Mouse (Mus musculus) neural tube, embryonic 11.5 days (tissue): ENCODE results near the gene Luzp1. TPM values are rescaled to one million over a fixed set of nuclear protein-coding genes. Genes with fewer than 3 reads are reported as not detected.

ENCODE experiments used
- ATAC-seq: fragments of 200-750 bp; cut with Nextera tagmentation; 2 replicates; pipeline ENCODE4 v1.8.0; 2017; ENCODE audit warnings: moderate number of reproducible peaks, mild to moderate bottlenecking, moderate TSS enrichment, moderate library complexity; ENCODE audit not compliant: insufficient read depth, low FRiP score, low TSS enrichment
- DNase-seq: peaks from one replicate; pipeline ENCODE4 v3.0.0-alpha.2; 2015; ENCODE audit warnings: low spot score
- H3K27ac ChIP-seq: fragments of 300-500 bp; sonication (generic); 2 replicates; pipeline ENCODE4 v1.5.1; 2014; ENCODE audit warnings: low read depth, mild to moderate bottlenecking, low read length
- H3K27me3 ChIP-seq: fragments of 300-500 bp; sonication (generic); 2 replicates; pipeline ENCODE4 v1.6.1; 2014; ENCODE audit warnings: mild to moderate bottlenecking, low read length, mixed read lengths; ENCODE audit not compliant: control insufficient read depth, insufficient read depth
- H3K36me3 ChIP-seq: fragments of 300-500 bp; sonication (generic); 2 replicates; pipeline ENCODE4 v1.6.1; 2014; ENCODE audit warnings: mild to moderate bottlenecking, low read length, moderate library complexity, mixed read lengths; ENCODE audit not compliant: control insufficient read depth, insufficient read depth
- H3K4me1 ChIP-seq: fragments of 300-500 bp; sonication (generic); 2 replicates; pipeline ENCODE4 v1.6.1; 2014; ENCODE audit warnings: low read length, mixed read lengths; ENCODE audit not compliant: control insufficient read depth, insufficient read depth
- H3K4me2 ChIP-seq: fragments of 300-500 bp; sonication (generic); 2 replicates; pipeline ENCODE4 v1.6.1; 2014; ENCODE audit warnings: low read depth, mild to moderate bottlenecking, moderate library complexity
- H3K4me3 ChIP-seq: fragments of 300-500 bp; sonication (generic); 2 replicates; pipeline ENCODE4 v1.5.1; 2014; ENCODE audit warnings: low read depth, low read length
- H3K9ac ChIP-seq: fragments of 300-500 bp; sonication (generic); 2 replicates; pipeline ENCODE4 v1.6.1; 2014; ENCODE audit warnings: mild to moderate bottlenecking, low read length
- H3K9me3 ChIP-seq: fragments of 300-500 bp; sonication (generic); 2 replicates; pipeline ENCODE4 v1.6.1; 2016; ENCODE audit warnings: low read length; ENCODE audit not compliant: control insufficient read depth
- WGBS: fragments of 180-500 bp; shearing (Covaris S2); extraction: QIAGEN DNeasy Blood & Tissue Kit; methylation state at CpG from one replicate; pipeline ENCODE4 v1.1.7; 2014; 5-methylcytosine and 5-hydroxymethylcytosine counted together
- polyA plus RNA-seq: library from polyadenylated mRNA; unstranded; fragments of >200 nt; fragmentation: Nextera tagmentation; extraction: Ambion mirVana; gene quantifications from 2 replicates; pipeline ENCODE4 v1.2.1, GENCODE M21; 2014

Luzp1 gene
- polyA plus RNA-seq, 1 experiment from 2014 or later: 79.9 TPM

DNA sequence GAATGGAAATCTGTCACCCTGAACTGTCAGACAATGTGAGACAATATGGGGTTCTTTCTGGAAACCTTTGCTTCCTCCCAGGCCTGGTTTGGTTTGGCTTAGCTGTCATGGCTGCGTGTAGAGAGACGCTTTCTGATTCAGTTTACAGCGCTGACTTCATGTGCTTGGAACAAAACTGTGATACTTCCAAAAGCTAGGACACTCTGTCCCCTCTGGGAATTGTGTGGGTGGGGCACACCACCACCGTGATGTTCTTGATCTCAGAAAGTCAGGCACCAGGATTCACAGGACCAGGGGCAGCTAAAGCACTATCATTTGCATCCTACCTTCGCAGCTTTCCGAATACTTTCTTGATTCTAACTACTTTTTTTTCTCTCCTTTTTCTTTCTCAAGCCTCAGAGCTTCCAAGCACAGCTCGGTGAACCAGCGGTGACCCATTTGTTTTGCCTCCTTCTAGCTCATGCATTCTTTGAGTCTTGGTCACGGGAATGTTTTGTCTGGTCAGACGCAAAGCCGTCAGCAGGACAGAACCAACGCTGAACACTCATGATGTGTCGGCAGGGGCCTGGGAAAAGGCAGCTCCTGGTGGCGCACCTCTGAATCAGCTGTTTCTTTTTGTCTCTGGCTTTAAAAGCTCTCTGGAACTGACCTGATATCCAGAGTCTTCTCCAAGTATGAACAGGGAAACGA, 28.1 kb upstream of the Luzp1 start:
- H3K4me3 ChIP-seq: no peak overlapping the region
- DNase-seq (no peak), ATAC-seq (no peak)
- no peaks in the 10 kb centered on the region for H3K4me1 ChIP-seq
- no peak overlapping the region for H3K27ac ChIP-seq
- H3K9ac ChIP-seq: no peak overlapping the region
- WGBS: 70% methylated on average over 15 of the region's 15 CpGs
- H3K4me2 ChIP-seq: no peak overlapping the region
- H3K9me3 ChIP-seq: no peaks in the 10 kb centered on the region
- no peaks in the 10 kb centered on the region for H3K36me3 ChIP-seq
- no peaks in the 10 kb centered on the region for H3K27me3 ChIP-seq

DNA sequence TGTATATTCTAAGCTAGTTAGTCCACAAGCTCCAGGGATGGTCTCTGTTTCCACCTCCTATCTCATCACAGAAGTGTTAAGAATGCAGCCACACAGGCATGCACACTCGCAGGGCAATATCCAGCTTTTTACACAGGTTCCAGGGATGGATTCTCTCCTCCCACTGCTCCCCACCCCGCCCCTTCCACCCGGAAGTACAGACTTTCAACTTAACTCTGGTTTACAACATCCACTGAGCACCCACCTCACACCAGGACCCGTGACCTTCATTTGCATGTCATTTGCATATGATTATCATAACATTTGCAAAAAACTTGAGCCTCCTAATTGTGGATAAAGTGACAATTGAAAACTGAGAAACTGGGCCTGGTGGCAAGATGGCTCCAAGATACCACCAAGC, 25.0 kb upstream of the Luzp1 start:
- no peaks in the 10 kb centered on the region for H3K4me1 ChIP-seq
- H3K27me3 ChIP-seq: no peaks in the 10 kb centered on the region
- H3K9me3 ChIP-seq: no peaks in the 10 kb centered on the region
- 72% methylated on average over 4 of the region's 4 CpGs for WGBS
- H3K9ac ChIP-seq: no peak overlapping the region
- H3K27ac ChIP-seq: no peak overlapping the region
- DNase-seq (no peak), ATAC-seq (no peak)
- no peak overlapping the region for H3K4me2 ChIP-seq
- no peak overlapping the region for H3K4me3 ChIP-seq
- H3K36me3 ChIP-seq: no peaks in the 10 kb centered on the region

DNA sequence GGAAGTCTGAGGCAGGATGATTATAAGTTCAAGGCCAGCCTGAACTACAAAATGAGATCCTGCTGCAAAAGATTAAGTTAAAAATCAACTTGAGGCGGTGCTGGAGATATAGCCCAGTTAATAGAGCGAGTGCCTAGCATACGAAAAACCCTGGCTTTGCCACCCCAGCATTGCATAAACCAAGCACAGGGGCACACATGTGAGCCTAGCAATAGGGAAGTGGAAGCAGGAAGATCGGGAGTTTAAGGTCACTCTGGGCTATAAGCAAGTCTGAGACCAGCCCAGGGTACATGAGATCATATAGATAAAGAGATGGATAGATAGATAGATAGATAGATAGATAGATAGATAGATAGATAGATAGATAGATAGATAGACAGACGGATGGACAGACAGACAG, 19.8 kb upstream of the Luzp1 start:
- H3K27ac ChIP-seq: no peak overlapping the region
- H3K4me3 ChIP-seq: no peak overlapping the region
- no peaks in the 10 kb centered on the region for H3K9me3 ChIP-seq
- WGBS: 91% methylated on average over 5 of the region's 5 CpGs
- ATAC-seq (no peak), DNase-seq (no peak)
- no peaks in the 10 kb centered on the region for H3K4me1 ChIP-seq
- no peaks in the 10 kb centered on the region for H3K36me3 ChIP-seq
- H3K4me2 ChIP-seq: no peak overlapping the region
- no peak overlapping the region for H3K9ac ChIP-seq
- no peaks in the 10 kb centered on the region for H3K27me3 ChIP-seq

DNA sequence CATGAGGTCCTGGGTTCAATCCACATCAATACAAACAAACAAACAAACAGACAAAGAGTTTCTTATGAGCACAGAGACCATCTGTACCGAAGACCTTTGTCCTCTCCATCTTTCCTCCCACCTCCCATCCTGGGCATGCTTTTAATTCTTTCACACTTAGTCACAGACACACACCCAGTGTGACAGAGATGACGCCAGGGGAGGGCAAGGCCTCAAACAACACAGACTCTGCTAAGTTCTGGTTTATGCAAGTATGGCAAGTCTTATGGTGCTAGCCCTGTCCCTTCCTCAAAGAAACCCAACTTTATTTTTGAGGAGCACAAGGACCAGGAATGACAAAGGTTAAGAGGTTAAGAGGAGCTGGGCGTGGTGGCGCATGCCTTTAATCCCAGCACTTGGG, 19.3 kb upstream of the Luzp1 start:
- no peak overlapping the region for H3K27ac ChIP-seq
- H3K9ac ChIP-seq: no peak overlapping the region
- H3K4me1 ChIP-seq: no peaks in the 10 kb centered on the region
- DNase-seq (no peak), ATAC-seq (no peak)
- WGBS: 83% methylated on average over 4 of the region's 4 CpGs
- no peaks in the 10 kb centered on the region for H3K9me3 ChIP-seq
- H3K36me3 ChIP-seq: no peaks in the 10 kb centered on the region
- H3K4me2 ChIP-seq: no peak overlapping the region
- H3K27me3 ChIP-seq: no peaks in the 10 kb centered on the region
- H3K4me3 ChIP-seq: no peak overlapping the region

DNA sequence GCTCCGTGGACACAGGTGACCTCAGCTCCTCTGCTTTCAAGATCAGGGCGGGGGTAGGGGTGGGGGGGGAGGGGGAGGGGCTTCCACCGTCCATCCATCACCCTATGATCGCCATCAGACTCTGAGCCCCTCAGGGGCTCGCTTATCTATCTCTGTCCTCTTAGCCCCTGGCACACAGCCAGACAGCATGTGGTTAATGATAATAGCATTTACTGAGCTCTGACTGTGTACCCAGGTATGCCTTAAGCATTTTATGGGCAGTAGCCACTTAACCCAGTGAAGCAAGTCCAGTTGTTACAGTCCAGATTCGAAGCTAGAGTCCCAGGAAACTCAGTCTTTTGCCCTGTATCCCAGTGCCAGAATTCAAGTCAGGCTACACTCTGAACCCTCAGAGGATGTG, 18.0 kb upstream of the Luzp1 start:
- H3K9ac ChIP-seq: no peak overlapping the region
- WGBS: 10% methylated on average over 5 of the region's 6 CpGs
- ATAC-seq: no peak
- H3K4me1 ChIP-seq: no peaks in the 10 kb centered on the region
- H3K36me3 ChIP-seq: no peaks in the 10 kb centered on the region
- no peak overlapping the region for H3K4me3 ChIP-seq
- no peaks in the 10 kb centered on the region for H3K27me3 ChIP-seq
- H3K9me3 ChIP-seq: no peaks in the 10 kb centered on the region
- H3K27ac ChIP-seq: no peak overlapping the region
- peak; percentile 55 for DNase-seq
- no peak overlapping the region for H3K4me2 ChIP-seq

DNA sequence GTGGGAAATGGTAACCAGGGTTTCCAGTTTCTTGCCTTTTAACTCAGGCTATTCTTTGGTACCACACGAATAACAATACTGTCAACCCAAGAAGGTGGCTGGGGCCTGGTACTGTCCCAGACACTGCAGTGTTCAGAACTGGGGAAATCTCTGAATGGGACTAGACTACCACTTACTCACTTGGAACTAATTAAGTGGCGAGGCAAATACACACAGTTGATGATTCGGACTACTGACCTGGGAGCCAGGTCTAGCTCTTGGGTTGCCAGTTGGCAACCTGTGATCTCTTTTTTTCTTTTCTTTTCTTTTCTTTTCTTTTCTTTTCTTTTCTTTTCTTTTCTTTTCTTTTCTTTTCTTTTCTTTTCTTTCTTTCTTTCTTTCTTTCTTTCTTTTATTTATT, 17.3 kb upstream of the Luzp1 start:
- no peak overlapping the region for H3K4me3 ChIP-seq
- no peak for DNase-seq
- no peak for ATAC-seq
- no peak overlapping the region for H3K9ac ChIP-seq
- H3K9me3 ChIP-seq: no peaks in the 10 kb centered on the region
- WGBS: 81% methylated on average over 3 of the region's 3 CpGs
- no peak overlapping the region for H3K4me2 ChIP-seq
- H3K27me3 ChIP-seq: no peaks in the 10 kb centered on the region
- no peaks in the 10 kb centered on the region for H3K4me1 ChIP-seq
- H3K36me3 ChIP-seq: no peaks in the 10 kb centered on the region
- no peak overlapping the region for H3K27ac ChIP-seq

DNA sequence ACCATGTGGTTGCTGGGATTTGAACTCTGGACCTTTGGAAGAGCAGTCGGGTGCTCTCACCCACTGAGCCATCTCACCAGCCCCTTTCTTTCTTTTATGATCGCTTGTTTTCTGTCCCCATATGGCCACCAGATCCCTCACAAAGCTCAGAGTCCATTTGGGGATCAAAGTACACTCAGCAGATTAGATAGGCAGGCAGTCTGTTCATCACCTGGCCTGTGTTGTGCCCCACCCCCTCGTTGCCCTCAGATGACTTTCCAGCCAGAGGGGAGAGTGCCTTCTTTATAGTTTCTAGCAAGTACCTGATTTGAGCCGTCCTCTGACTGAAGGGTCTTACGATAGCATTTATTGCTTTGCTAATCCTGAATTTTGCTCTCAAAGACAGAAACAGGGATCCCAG, 16.8 kb upstream of the Luzp1 start:
- Histone ChIP-seq H3K36me3 (no peaks in the 10 kb centered on the region), H3K4me2 (no peak overlapping the region), H3K4me3 (no peak overlapping the region), H3K4me1 (no peaks in the 10 kb centered on the region), H3K9me3 (no peaks in the 10 kb centered on the region), H3K27me3 (no peaks in the 10 kb centered on the region), H3K27ac (no peak overlapping the region), H3K9ac (no peak overlapping the region)
- DNase-seq (no peak), ATAC-seq (no peak)
- WGBS: 49% methylated on average over 5 of the region's 5 CpGs

DNA sequence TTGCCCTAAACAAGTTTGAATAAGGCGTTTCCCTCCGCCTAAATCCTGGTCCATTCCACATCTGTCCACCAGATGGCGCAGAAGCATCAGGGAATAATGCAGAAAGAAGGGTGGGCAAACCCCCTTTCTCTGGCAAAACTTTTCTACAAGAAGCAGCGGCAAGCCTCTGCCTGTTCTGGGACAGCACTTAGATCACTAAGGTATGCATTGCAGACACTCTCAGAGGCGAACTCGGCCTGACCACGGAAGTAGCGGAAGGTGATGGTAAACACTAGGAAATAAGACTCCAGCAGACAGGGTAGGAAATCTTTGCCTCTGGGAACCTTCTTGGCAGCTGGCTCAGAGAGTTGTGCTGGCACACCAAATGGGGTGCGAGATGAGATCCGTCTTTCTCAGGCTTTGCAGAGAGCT, 14.7 kb upstream of the Luzp1 start:
- Histone ChIP-seq H3K4me1 (no peaks in the 10 kb centered on the region), H3K4me2 (no peak overlapping the region; the same call in 1 of the 2 replicates), H3K4me3 (no peak overlapping the region), H3K36me3 (no peaks in the 10 kb centered on the region), H3K9ac (no peak overlapping the region), H3K9me3 (no peaks in the 10 kb centered on the region), H3K27ac (no peak overlapping the region), H3K27me3 (no peaks in the 10 kb centered on the region)
- 11% methylated on average over 10 of the region's 10 CpGs for WGBS
- no peak for ATAC-seq
- peak; percentile 89 for DNase-seq

DNA sequence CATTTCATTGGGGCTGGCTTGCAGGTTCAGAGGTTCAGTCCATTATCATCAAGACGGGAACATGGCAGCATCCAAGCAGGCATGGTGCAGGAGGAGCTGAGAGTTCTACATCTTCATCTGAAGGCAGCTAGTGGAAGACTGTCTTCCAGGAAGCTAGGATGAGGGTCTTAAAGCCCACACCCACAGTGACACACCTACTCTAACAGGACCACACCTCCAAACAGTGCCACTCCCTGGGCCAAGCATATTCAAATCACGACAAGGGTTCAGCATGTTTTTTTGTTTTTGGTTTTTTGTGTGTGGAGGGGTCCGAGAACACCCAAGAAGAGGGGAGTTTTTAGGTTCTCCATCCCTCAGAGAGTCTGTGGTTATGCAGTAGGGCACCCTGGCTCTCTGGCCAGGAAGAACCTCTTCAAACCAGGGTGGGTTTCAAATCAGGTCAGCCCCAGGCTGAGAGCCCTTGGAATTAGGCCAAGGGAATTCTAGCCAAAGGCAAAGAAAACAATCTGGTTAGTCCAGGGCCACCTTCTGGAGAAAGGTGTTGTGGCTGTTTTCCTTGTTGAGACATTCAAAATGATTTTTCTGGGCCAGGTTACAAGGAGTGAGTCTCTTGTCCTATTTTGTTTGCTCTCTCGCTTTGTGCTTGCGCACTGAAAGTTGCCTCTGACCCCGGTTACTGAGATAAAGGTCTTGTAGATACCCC, 12.9 kb upstream of the Luzp1 start:
- Histone ChIP-seq H3K36me3 (no peaks in the 10 kb centered on the region), H3K27ac (no peak overlapping the region), H3K27me3 (peaks cover 7% of the 10 kb centered on the region; the same call in 1 of the 2 replicates), H3K4me2 (no peak overlapping the region), H3K9ac (no peak overlapping the region), H3K4me3 (no peak overlapping the region), H3K4me1 (no peaks in the 10 kb centered on the region), H3K9me3 (no peaks in the 10 kb centered on the region)
- WGBS: 94% methylated on average over 6 of the region's 6 CpGs
- no peak for DNase-seq
- ATAC-seq: no peak
